Mouse (Mus musculus): ENCODE data around the gene Dph5. TPM values are rescaled to one million over a fixed set of nuclear protein-coding genes. Genes with fewer than 3 reads are reported as not detected.

The Dph5 gene
- polyA plus RNA-seq, 1 experiment from 2014 or later: 23.8 TPM

DNA sequence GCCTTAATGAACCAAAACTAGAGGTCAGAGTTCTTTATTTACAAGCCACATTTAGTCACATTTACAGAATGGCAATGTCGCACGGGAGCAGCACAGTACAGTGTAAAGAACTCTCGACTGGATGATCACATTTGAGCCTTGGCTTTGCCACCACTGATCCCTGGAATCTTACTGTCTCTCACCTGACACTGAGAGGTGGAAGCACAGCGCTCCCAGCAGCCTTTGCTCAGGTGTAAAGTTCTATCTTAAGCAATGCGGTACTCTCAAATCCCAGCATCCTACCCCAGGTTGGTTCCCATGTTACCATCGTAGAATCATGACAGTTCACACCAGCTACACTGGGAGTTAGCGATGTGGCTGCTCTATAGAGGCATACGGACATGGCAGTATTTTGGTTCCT, 53.8 kb downstream of the Dph5 start:
- Histone ChIP-seq H3K9me3 (no peaks in the 10 kb centered on the region), H3K27me3 (replicated peaks) (no peaks in the 10 kb centered on the region), H3K4me2 (no peak overlapping the region), H3K4me1 (no peaks in the 10 kb centered on the region), H3K9ac (no peak overlapping the region), H3K4me3 (no peak overlapping the region), H3K36me3 (replicated peaks) (peaks cover 7% of the 10 kb centered on the region; the same call in 1 of the 2 replicates), H3K27ac (no peak overlapping the region)
- ATAC-seq (replicated peaks): no peak
- 95% methylated on average over 8 of the region's 8 CpGs for WGBS

DNA sequence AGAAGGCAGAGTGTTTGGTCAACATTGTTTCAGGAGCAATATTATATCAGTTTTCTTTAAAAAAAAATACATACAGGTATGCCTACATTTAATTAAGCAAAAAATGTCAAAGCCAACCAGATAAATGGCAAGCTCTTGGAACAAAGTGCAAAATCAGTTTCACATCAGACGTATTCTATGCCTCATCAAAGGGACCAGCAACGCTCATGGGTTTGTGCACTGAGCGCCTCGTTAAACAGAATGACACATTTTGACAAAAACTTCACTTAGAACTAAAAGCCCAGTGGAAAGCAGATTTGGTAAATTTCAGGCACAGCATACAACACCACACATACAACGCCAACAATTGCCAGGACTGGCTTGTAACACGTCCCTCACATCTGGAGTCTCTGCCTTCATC, 56.7 kb downstream of the Dph5 start:
- Histone ChIP-seq H3K9me3 (no peaks in the 10 kb centered on the region), H3K27me3 (replicated peaks) (no peaks in the 10 kb centered on the region), H3K4me1 (no peaks in the 10 kb centered on the region), H3K9ac (no peak overlapping the region), H3K4me2 (no peak overlapping the region), H3K4me3 (no peak overlapping the region), H3K27ac (no peak overlapping the region), H3K36me3 (replicated peaks) (peaks cover 7% of the 10 kb centered on the region; the same call in 1 of the 2 replicates)
- no peak for ATAC-seq (replicated peaks)
- WGBS: 88% methylated on average over 6 of the region's 6 CpGs

DNA sequence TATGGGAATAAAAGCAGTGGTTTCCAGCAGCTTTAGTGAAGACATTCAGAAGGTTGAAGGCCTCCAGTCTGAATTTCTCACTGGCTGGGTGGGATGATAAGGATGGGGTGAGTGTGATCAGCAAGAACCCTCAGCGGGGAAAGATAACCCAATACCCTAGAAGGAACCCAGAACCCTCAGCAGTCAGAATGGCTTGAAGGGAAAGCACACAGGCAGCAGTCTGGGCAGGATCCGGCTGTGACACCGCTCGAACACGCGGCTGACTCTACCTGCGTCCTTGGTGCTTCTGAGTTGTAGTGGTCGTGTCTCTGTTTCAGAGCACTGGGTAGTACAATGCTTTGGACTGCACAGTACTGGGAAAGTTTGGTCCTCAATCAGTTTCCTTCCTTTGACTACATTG, 58.6 kb downstream of the Dph5 start:
- no peak overlapping the region for H3K27ac ChIP-seq
- H3K4me1 ChIP-seq: no peaks in the 10 kb centered on the region
- WGBS: 96% methylated on average over 8 of the region's 8 CpGs
- H3K4me2 ChIP-seq: no peak overlapping the region
- no peaks in the 10 kb centered on the region for H3K9me3 ChIP-seq
- H3K27me3 ChIP-seq (replicated peaks): no peaks in the 10 kb centered on the region
- peaks cover 7% of the 10 kb centered on the region; the same call in 1 of the 2 replicates for H3K36me3 ChIP-seq (replicated peaks)
- H3K4me3 ChIP-seq: no peak overlapping the region
- no peak overlapping the region for H3K9ac ChIP-seq
- no peak for ATAC-seq (replicated peaks)

DNA sequence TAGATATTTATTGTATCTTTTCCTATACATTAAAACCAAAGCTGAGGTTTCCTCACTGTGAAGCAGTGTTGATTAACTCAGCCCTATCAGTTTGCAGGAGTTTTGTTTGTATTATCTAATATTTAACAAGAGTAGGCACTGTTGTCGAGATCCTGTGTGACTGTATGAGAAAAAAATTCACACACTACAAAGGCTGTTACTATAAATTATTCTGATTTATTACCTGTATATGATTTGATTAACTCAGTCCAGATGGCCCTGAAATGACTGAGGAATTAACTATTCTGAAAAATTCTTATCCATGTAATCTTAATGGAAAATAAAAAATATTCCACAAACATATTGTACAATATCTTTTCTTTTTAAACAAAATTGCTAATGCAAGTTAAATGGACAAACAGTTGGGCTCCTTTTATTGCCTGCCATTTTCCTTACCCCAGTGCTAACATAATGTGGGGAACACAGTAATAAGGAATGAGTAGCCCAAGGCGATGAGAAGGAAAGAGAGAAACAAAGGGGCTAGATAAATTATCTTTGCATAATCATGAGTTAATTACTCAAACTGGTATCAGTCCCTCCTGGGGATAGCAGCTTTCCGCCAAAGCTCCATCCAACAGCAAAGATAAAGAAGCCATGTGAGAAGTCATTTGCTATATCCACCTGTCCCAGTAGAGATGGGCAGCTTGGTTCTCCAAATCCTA, 61.7 kb downstream of the Dph5 start:
- peak; percentile 64; the same call in 1 of the 2 replicates for ATAC-seq (replicated peaks)
- peaks cover 5% of the 10 kb centered on the region; the same call in 1 of the 2 replicates for H3K36me3 ChIP-seq (replicated peaks)
- no peak overlapping the region; the same call in 1 of the 2 replicates for H3K27ac ChIP-seq
- 56% methylated on average over 3 of the region's 3 CpGs for WGBS
- no peak overlapping the region for H3K4me3 ChIP-seq
- no peaks in the 10 kb centered on the region for H3K9me3 ChIP-seq
- no peak overlapping the region for H3K4me2 ChIP-seq
- H3K4me1 ChIP-seq: no peaks in the 10 kb centered on the region
- no peak overlapping the region for H3K9ac ChIP-seq
- H3K27me3 ChIP-seq (replicated peaks): no peaks in the 10 kb centered on the region

DNA sequence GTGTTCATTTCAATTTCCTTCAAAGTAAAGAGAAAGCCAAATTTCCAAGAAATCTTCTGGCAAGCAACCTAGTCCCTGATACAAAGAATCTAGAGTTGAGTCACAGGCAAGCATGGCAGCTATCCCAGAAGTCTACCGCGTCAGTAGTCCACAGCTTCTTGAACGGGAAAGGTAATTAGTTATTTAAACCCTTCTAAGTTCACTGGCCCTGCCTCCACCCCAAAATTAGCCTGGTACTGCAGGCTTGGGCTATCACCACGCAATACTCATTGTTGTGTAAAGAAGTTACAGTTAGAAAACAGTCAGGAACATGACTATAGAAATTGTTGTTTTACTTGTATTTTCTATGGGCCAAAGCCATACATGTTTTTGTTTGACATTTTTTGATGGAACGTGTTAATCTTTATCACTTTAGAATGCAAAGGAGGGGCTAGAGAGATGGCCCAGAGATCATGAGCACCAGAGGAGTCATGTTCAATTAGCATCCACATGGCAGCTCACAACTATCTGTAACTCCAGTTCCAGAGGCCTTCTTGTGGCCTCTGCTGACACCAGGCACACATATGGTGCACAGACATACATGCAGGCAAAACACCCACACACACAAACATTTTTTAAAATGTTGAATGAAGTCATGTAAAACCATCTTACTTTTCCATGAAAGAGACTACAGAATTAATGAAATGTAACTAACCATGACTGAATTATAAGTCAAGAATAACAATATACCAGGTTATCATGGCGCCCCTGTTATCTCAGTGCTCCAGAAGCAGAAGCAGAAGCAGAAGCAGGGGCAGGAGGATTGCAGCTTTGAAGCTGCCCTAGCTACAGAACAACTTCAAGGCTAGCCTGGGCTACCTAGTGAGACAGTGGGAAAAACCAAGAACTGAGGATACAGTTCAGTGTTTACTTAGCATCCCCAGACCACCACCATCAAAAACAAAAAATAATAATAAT, 62.6 kb downstream of the Dph5 start:
- Histone ChIP-seq H3K36me3 (replicated peaks) (peaks cover 5% of the 10 kb centered on the region; the same call in 1 of the 2 replicates), H3K9me3 (no peaks in the 10 kb centered on the region), H3K4me2 (no peak overlapping the region), H3K27me3 (replicated peaks) (no peaks in the 10 kb centered on the region), H3K27ac (peak overlapping the region; percentile 11; the same call in 1 of the 2 replicates), H3K4me1 (no peaks in the 10 kb centered on the region), H3K9ac (no peak overlapping the region), H3K4me3 (no peak overlapping the region)
- ATAC-seq (replicated peaks): 0 out of 2 replicates have a peak, but pooled peaks have one; percentile 24
- 78% methylated on average over 6 of the region's 6 CpGs for WGBS

DNA sequence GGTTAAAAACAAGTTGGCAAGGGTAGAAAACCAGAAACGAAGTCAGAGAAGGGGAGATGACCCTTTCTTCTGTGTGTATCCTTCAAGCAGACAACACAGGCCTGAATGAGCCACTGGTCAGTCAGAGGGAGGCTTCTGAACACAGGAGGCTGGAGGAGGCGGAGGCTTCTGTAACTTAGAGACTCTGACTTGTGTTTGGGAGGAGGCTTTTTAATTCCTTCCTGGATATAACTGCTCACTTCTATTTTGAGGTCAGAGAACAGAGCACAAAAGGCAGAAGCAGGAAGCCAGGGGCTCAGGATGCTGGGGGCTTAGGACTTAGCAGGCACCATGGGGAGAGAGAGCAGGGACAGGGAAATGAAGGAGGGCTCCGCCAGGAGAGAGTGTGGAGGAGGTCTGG, 63.6 kb downstream of the Dph5 start:
- 0 out of 2 replicates have a peak overlapping the region, but pooled peaks have one; percentile 34 for H3K27ac ChIP-seq
- H3K36me3 ChIP-seq (replicated peaks): peaks cover 5% of the 10 kb centered on the region; the same call in 1 of the 2 replicates
- H3K27me3 ChIP-seq (replicated peaks): no peaks in the 10 kb centered on the region
- no peak for ATAC-seq (replicated peaks)
- no peak overlapping the region for H3K9ac ChIP-seq
- H3K4me1 ChIP-seq: no peaks in the 10 kb centered on the region
- H3K9me3 ChIP-seq: no peaks in the 10 kb centered on the region
- 40% methylated on average over 3 of the region's 3 CpGs for WGBS
- no peak overlapping the region for H3K4me2 ChIP-seq
- H3K4me3 ChIP-seq: no peak overlapping the region

DNA sequence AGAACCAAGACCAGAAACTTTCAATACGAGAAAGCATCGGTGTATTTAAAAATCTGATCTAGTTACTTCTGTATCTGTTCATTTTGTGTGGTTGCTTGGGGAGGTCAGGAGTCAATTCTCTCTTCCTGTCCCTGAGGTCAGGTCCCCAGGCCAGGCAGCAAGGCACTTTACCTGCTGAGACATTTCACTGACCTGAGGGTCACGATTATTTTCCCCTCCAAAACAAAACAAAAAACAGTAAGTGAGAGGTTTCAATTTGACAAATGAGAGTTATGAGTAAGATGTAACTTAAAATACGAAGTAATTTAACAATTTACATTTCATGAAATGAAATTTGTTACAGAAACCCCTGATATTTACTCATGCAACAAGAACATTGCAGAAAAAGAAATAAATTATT, 64.7 kb downstream of the Dph5 start:
- Histone ChIP-seq H3K9ac (no peak overlapping the region), H3K27me3 (replicated peaks) (no peaks in the 10 kb centered on the region), H3K4me1 (no peaks in the 10 kb centered on the region), H3K4me3 (no peak overlapping the region), H3K27ac (no peak overlapping the region), H3K36me3 (replicated peaks) (peaks cover 5% of the 10 kb centered on the region; the same call in 1 of the 2 replicates), H3K9me3 (no peaks in the 10 kb centered on the region), H3K4me2 (no peak overlapping the region)
- WGBS: 77% methylated on average over 4 of the region's 4 CpGs
- no peak for ATAC-seq (replicated peaks)

DNA sequence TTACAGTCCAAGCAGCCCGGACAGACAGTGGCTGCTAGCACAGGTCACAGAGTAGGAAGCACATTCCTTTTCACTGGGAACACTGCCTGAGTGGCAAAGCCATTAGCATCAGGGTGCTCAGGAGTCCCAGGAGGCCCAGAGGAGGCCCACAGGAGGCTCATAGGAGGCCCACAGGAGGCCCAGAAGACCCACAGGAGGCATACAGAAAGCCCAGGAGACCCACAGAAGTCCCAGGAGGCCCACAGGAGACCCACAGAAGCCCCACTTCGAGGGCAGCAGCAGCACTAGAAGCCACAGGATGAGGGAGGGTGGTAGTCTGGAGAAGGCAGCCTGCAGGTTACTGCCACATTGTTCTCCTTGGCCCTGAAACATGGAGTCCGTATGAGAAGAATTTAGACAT, 65.5 kb downstream of the Dph5 start:
- Histone ChIP-seq H3K9me3 (no peaks in the 10 kb centered on the region), H3K36me3 (replicated peaks) (peaks cover 5% of the 10 kb centered on the region; the same call in 1 of the 2 replicates), H3K4me2 (no peak overlapping the region), H3K27ac (no peak overlapping the region), H3K4me1 (no peaks in the 10 kb centered on the region), H3K4me3 (no peak overlapping the region), H3K27me3 (replicated peaks) (no peaks in the 10 kb centered on the region), H3K9ac (no peak overlapping the region)
- WGBS: 58% methylated on average over 3 of the region's 3 CpGs
- no peak for ATAC-seq (replicated peaks)

DNA sequence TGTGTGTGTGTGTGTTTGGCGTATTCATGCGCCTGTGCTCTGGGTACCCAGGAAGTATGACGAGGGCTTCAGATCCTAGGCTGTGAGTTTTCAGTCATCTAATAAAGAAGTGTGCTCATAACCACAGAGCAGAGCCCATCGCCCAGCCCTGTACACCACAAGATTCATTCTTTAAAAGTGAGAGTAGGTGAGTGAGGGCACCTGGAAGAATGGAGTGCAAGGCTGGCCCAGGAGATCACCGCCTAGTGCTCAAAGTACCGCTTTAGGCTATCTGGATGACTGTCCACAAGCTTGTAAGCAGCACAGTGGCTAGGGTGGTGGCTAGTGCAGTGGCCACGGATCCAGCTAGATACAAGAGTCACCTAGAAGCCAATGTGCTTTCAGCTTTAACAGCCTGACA, 69.6 kb downstream of the Dph5 start:
- Histone ChIP-seq H3K9ac (no peak overlapping the region), H3K36me3 (replicated peaks) (0 out of 2 replicates have a peak, but pooled peaks cover 2% of the 10 kb centered on the region), H3K27me3 (replicated peaks) (no peaks in the 10 kb centered on the region), H3K4me1 (no peaks in the 10 kb centered on the region), H3K27ac (no peak overlapping the region), H3K4me2 (no peak overlapping the region), H3K4me3 (no peak overlapping the region), H3K9me3 (no peaks in the 10 kb centered on the region)
- 97% methylated on average over 7 of the region's 7 CpGs for WGBS
- ATAC-seq (replicated peaks): no peak

DNA sequence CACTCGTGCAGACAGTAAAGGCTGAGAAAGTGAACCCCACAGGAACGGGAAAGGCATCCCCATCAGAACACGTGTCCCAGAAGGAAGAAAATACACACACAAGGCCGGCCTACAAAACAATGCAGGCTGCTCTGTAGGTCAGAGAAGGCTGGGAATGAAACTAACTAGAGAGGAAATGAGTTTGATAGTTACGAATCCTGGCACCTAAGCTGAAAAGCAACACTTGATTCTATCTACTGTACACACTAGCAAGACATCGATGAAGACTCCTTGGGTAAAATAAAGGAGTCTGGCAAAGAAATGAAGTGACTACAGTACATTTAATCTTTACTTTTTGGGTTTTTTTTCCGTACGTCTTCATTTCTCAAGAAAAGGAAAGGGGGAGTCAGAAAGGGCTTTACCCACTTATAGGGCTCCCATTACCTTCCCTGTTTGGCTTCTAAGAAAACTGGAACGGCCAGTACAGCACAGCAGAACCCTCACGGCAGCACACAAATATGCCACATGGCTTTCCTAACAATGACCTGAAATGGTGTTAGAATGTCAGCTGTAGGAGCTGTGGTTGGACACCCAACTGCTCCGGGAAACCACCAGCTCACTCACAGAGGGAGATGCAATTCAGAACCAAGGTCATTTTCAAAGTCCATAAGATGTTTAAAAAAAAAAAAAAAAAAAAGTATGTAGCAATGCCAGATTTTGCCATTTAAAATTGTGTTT, 73.8 kb downstream of the Dph5 start:
- H3K4me3 ChIP-seq: no peak overlapping the region
- ATAC-seq (replicated peaks): no peak
- no peaks in the 10 kb centered on the region for H3K4me1 ChIP-seq
- no peak overlapping the region for H3K4me2 ChIP-seq
- 85% methylated on average over 11 of the region's 11 CpGs for WGBS
- no peak overlapping the region for H3K9ac ChIP-seq
- H3K9me3 ChIP-seq: no peaks in the 10 kb centered on the region
- no peak overlapping the region for H3K27ac ChIP-seq
- no peaks in the 10 kb centered on the region for H3K27me3 ChIP-seq (replicated peaks)
- H3K36me3 ChIP-seq (replicated peaks): no peaks in the 10 kb centered on the region

DNA sequence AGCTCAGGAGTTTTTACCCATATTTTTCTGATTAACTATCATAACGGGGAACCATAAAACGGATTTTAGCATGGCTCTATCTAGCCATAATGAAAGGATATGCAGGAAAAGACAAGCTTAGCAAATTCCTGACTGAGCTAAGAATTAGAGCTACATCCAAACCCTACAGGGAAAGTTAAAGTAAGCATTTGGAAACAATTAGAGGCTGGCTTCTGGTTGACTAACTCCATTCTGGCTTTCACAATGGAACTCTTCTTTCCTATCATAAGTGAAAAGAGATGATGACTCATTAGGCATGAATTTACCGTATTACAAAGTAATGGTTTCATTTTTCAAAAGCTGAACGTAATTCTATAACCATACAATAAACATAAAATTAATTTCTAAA, 74.4 kb downstream of the Dph5 start:
- Histone ChIP-seq H3K36me3 (replicated peaks) (no peaks in the 10 kb centered on the region), H3K9ac (no peak overlapping the region), H3K4me1 (no peaks in the 10 kb centered on the region), H3K4me2 (no peak overlapping the region), H3K27ac (no peak overlapping the region), H3K9me3 (no peaks in the 10 kb centered on the region), H3K27me3 (replicated peaks) (no peaks in the 10 kb centered on the region), H3K4me3 (no peak overlapping the region)
- 63% methylated on average over 4 of the region's 4 CpGs for WGBS
- ATAC-seq (replicated peaks): no peak

DNA sequence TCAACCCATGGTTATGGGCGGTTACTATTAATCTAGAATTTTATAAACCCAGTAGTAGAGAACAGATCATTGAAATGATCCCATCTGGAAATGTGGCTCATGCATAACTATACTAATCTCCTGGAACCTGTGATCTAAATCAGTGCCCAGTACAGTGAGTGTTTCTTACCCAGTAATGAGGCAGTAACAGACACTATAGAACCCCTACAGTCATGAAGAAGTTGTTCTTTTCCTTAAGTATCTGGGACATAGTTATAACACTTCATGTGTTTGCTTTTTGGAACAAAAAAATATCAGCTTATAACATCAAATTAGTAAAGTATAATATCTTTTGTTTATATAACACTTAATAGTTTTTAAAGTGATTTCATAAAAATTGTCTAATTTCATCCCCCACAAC, 76.0 kb downstream of the Dph5 start:
- H3K36me3 ChIP-seq (replicated peaks): no peaks in the 10 kb centered on the region
- ATAC-seq (replicated peaks): no peak
- H3K9me3 ChIP-seq: no peaks in the 10 kb centered on the region
- WGBS: 100% methylated on average over 1 of the region's 1 CpGs
- no peak overlapping the region for H3K27ac ChIP-seq
- no peak overlapping the region for H3K4me3 ChIP-seq
- H3K4me1 ChIP-seq: no peaks in the 10 kb centered on the region
- no peak overlapping the region for H3K4me2 ChIP-seq
- no peak overlapping the region for H3K9ac ChIP-seq
- no peaks in the 10 kb centered on the region for H3K27me3 ChIP-seq (replicated peaks)

All from midbrain, embryonic 15.5 days (tissue).